Mouse (Mus musculus): ENCODE measurements around the gene Pdss2. TPM values are rescaled to one million over a fixed set of nuclear protein-coding genes. Genes with fewer than 3 reads are reported as not detected.

The Pdss2 gene
- polyA plus RNA-seq, 1 experiment from 2014 or later, result 17.8 TPM

- H3K27me3 ChIP-seq, result no peaks in the 10 kb centered on the region
- 100% methylated on average over 1 of the region's 1 CpGs for WGBS
- ATAC-seq, result no peak
These were observed 283.0 kb downstream of the Pdss2 start for GRCm38 (mm10) chr10:43504291-43504690.

GRCm38 (mm10) chr10:43507051-43507450, 285.8 kb downstream of the Pdss2 start:
- H3K4me2 ChIP-seq (replicated peaks), result no peak overlapping the region
- H3K36me3 ChIP-seq, result peaks cover 50% of the 10 kb centered on the region
- H3K27ac ChIP-seq, result no peak overlapping the region
- no peaks in the 10 kb centered on the region for H3K4me1 ChIP-seq (replicated peaks)
- no peak overlapping the region for H3K4me3 ChIP-seq (replicated peaks)
- H3K9me3 ChIP-seq, result no peaks in the 10 kb centered on the region
- WGBS, result 68% methylated on average over 4 of the region's 4 CpGs
- H3K9ac ChIP-seq (replicated peaks), result no peak overlapping the region
- no peak for ATAC-seq
- no peaks in the 10 kb centered on the region for H3K27me3 ChIP-seq

More at GRCm38 (mm10) chr10:43504291-43504690, 283.0 kb downstream of the Pdss2 start:
- Histone ChIP-seq H3K4me2 (replicated peaks) (no peak overlapping the region), H3K4me1 (replicated peaks) (no peaks in the 10 kb centered on the region), H3K4me3 (replicated peaks) (no peak overlapping the region), H3K9me3 (no peaks in the 10 kb centered on the region), H3K36me3 (peaks cover 46% of the 10 kb centered on the region), H3K9ac (replicated peaks) (no peak overlapping the region), H3K27ac (no peak overlapping the region)

GRCm38 (mm10) chr10:43509228-43509627, 287.9 kb downstream of the Pdss2 start:
- Histone ChIP-seq H3K4me1 (replicated peaks) (no peaks in the 10 kb centered on the region), H3K9me3 (no peaks in the 10 kb centered on the region), H3K9ac (replicated peaks) (no peak overlapping the region), H3K27me3 (no peaks in the 10 kb centered on the region), H3K4me3 (replicated peaks) (no peak overlapping the region), H3K4me2 (replicated peaks) (no peak overlapping the region), H3K27ac (no peak overlapping the region), H3K36me3 (peaks cover 55% of the 10 kb centered on the region)
- no peak for ATAC-seq
- WGBS, result 96% methylated on average over 7 of the region's 7 CpGs

- Histone ChIP-seq H3K27me3 (no peaks in the 10 kb centered on the region), H3K4me1 (replicated peaks) (no peaks in the 10 kb centered on the region), H3K36me3 (peaks cover 50% of the 10 kb centered on the region), H3K27ac (no peak overlapping the region), H3K4me3 (replicated peaks) (no peak overlapping the region), H3K9me3 (no peaks in the 10 kb centered on the region), H3K4me2 (replicated peaks) (no peak overlapping the region), H3K9ac (replicated peaks) (no peak overlapping the region)
- 96% methylated on average over 10 of the region's 10 CpGs for WGBS
- ATAC-seq, result no peak
These were observed 291.7 kb downstream of the Pdss2 start for GRCm38 (mm10) chr10:43512976-43513375.

Other genes starting within 250 kb of the Pdss2 start
- gene Sobp, start 47.0 kb upstream of the Pdss2 start, polyA plus RNA-seq (2015; fragmentation: Nextera tagmentation; extraction: Ambion mirVana), result 13.6 and 15.6 TPM in 2 replicates
- gene 9030612E09Rik, start 46.8 kb upstream of the Pdss2 start, polyA plus RNA-seq (2015; fragmentation: Nextera tagmentation; extraction: Ambion mirVana), result 2.8 and 3.3 TPM in 2 replicates

Data from midbrain, embryonic 13.5 days (tissue).